Mouse (Mus musculus) gastrocnemius, postnatal 4 days (tissue): ENCODE results near the gene Hexim1. TPM values are rescaled to one million over a fixed set of nuclear protein-coding genes. Genes with fewer than 3 reads are reported as not detected.

Experiments
- DNase-seq, 2 experiments: peaks; one replicate each; pipeline ENCODE4 v3.0.0; 2021 to 2022; ENCODE audit warnings: low spot score in 2 of 2, mixed read lengths in 2 of 2
- total RNA-seq, 2 experiments: library from RNA; stranded (reverse); gene quantifications; 2 replicates each; pipeline ENCODE4 v1.2.3; 2021

The Hexim1 gene
- total RNA-seq, 2 experiments from 2014 or later = 26.9 to 29.6 TPM

- peak in 1 of 2 experiments; percentile 8 for DNase-seq
Observed at GRCm38 (mm10) chr11:103096979-103097894, 18.8 kb upstream of the Hexim1 start.

DNA sequence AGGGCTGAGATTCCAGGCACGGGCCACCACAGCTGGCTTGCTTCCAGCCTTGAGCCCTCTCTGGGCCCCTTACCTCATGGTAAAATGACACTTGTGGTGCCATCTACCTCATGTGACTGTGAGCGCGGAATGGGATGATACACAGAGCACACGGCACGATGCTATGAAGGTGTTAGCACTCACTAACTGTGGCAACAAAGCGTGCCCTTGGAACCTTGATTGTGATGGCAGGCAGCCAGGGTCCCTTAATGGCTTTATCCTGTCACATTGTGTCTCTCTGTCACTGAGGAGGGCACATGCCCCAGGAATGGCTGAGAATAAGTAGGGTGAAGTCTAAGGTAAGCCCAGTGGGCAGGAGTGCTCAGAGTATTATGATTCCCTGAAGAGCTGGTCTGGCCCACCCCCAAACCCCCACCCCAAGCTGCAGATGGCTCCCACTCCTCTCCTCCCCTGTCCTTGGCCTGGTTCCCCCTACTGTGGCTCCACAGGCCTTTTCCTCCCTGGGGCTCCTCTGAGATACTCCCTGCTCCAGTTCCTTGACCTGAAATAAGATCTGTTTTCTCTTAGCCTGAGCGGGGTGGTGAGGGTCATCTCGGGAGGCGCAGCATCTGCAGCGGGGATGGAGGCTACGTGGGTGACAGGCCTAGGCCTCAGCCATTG is 17.4 kb upstream of the Hexim1 start:
- no peak for DNase-seq

- no peak for DNase-seq
Observed at GRCm38 (mm10) chr11:103099352-103099940, 16.6 kb upstream of the Hexim1 start.

- DNase-seq = no peak
Observed at GRCm38 (mm10) chr11:103100361-103100760, 15.7 kb upstream of the Hexim1 start.

- DNase-seq = peak; percentile 71 to 85
Observed at GRCm38 (mm10) chr11:103101481-103101865, 14.6 kb upstream of the Hexim1 start, which contains the start of the genes Plcd3 and Acbd4. TSS of gene Plcd3 (minus strand) at chr11:103101658. TSS of gene Acbd4 (plus strand) at chr11:103101682.

DNA sequence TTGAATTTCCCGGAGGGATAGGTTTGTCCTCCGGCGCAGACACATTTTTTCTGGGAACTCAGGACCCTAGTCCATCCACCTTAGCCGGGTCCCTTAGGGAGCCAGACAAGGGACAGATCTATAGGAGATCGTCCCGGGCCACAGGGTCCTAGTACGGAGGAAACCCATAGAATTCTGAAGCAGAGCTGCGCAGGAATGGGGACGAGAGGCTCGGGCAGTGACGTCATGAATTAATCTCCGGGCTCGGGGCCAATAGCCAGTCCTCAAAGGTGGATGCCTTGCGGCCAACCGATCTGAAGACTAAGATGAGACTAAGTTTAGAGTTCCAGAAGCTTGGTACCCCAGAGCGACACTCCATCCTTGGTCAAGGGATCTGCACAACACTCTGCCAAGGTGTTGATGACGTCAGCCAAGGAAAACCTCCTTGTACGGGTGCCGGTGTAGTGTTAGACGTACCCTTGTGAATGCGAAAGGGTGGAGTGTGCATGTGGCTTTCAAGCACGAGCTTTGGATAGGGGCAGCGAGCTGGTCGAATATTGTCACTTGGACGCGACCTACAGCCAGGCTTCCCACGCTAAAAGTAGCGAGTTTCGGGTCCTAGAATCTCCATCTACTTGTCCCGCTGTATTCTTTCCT is 14.0 kb upstream of the Hexim1 start:
- DNase-seq = peak; percentile 43 to 63

DNA sequence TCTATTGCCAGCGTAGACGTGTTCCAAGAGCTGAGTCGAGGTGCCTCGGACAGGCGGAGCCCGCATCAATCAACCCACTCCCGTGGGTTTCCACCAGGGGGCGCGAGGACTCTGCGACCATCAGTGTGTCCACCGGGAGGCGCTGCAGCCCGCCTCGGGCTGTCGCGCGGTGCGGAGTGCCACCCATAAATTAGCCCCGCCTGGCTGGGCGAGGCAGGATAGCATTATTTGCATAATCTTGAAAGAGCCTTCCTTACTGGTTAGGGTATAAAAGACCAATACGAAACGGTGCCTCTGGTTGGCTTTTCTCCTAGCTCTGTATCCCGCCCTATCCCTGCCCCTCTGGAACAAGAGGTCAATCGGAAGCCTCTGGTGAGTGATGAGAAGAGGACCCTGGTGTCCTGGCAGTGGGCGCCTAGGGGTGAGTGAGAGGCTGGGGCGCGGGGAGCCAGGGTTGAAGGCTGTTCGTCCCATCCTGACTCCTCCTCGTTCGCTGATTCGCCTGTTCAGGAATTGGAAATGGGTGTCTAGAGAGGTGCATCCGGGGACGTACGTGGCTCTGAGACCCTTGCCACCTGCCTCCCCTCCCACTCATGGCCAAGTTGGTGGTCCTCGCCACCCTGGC is 13.2 kb upstream of the Hexim1 start:
- peak; percentile 97 for DNase-seq

DNA sequence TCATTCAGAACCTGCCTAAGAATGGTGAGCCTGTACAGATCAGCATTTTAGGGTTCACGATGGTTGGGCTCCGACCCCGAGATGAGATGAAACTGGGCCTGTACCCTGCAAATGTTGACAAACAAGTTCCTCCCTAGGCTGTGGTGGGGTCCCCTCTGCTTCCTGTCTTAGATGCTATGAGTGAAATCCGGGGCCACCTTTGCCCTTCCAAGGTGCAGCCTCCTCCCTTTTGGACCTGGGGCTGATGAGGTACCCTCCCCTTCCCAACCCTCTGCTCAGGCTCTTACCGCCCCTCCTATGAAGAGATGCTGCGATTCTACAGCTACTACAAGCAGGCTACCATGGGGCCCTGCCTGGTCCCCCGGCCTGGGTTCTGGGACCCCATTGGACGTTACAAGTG is 12.4 kb upstream of the Hexim1 start:
- DNase-seq = no peak

DNA sequence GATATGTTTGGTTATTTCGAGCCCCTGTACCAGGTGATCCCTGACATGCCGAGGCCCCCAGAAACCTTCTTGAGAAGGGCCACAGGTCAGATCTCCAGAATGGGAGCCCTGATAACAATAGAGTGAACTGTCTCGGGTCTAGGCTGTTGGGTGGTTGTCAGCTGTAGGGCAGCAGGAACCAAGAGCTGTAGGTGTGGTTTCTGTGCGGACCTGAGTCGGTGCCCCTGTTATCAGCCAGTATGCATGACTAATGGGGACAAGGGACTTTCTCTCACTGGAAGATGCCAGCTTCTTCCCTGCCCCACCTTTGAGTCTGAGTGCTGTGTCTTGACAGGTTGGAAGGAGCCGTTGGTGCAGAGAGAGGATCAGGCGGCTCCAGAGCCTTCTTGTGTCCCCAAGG is 11.6 kb upstream of the Hexim1 start:
- no peak for DNase-seq

- no peak for DNase-seq
Observed at GRCm38 (mm10) chr11:103105180-103105725, 10.8 kb upstream of the Hexim1 start.

DNA sequence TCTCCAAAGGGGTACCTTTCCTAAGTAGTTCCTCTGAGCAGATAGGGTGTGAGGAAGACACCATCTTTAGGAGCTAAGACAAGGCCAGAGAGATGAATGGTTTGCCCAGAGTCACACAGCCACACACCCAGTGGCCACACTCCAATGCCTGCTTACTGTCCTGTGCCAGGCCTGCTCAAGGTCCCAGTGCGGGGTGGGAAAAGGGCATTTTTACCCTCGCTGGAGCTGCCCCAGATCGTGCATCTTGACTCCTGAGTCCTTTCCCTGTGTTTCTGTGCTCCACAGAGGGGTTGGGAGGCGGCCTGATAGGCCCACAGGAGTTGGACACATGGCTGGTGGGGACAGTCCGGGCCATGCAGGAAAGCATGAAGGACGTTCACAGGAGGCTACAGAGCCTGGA is 10.2 kb upstream of the Hexim1 start:
- no peak for DNase-seq

- DNase-seq = no peak
Observed at GRCm38 (mm10) chr11:103106386-103106785, 9.6 kb upstream of the Hexim1 start.

DNA sequence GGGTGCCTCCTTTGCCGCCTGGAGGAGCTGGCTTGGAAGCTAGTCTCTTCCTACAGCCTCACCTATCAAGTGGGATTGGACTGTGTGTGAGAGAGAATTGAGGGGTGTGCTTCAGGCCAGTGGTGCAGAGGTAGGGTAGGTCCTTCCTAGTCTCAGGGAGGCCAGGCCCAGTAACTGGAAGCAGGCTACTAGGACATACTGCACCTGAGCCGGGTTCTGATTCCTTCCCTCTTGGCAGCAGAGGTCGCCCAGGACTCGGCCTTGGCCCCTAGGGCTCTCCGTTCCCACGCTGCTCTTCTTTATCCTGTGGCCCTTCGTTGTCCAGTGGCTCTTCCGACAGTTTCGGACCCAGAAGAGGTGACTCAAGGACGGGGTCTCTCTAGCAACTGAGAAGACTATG is 4.7 kb upstream of the Hexim1 start:
- DNase-seq = no peak

- peak; percentile 62 to 74 for DNase-seq
Observed at GRCm38 (mm10) chr11:103111881-103112551, 4.0 kb upstream of the Hexim1 start.

DNA sequence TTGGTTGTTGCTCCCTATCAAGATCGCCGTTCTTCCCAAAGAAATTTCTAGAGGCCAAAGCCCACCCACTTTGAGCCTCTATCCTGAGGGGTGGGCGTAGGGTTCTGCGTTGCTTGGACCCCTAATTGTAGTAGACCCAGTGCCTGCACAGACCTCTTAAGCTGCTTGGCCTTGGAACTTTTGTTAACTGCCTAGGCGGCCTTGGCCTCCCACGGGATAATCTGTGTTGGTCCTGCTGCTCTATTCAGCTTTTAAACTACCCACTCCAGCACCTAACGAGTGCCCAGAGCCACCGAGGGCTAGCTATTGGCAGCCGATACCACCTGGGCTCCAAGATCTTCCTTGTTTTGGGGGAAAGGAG is 3.5 kb upstream of the Hexim1 start:
- no peak for DNase-seq

- DNase-seq = no peak
Observed at GRCm38 (mm10) chr11:103113005-103113404, 3.0 kb upstream of the Hexim1 start.

GRCm38 (mm10) chr11:103113771-103114170 is 2.3 kb upstream of the Hexim1 start:
- no peak for DNase-seq

GRCm38 (mm10) chr11:103114270-103114943 is 1.6 kb upstream of the Hexim1 start:
- no peak for DNase-seq

GRCm38 (mm10) chr11:103115163-103116007 is 646 bp upstream of the Hexim1 start:
- peak; percentile 53 to 77 for DNase-seq
